Mouse (Mus musculus) CH12F3 (cell line): Measurements from ENCODE around the gene Dpp4.

Source experiments
- in situ Hi-C: fragments of 300-500 bp; cut with MboI; formaldehyde crosslinking; loops from 2 replicates; pipeline ENCODE4 v1.14.3; 2020; ENCODE audit warnings: low sequenced_read_pairs

Dpp4 gene

GRCm38 (mm10) chr2:62412081-62412821 is at the start of gene Dpp4:
Gene Dpp4 (minus strand): TSS chr2:62412231.
- in situ Hi-C loops, result no loop called here

GRCm38 (mm10) chr2:62460815-62461450 is 48.9 kb upstream of the Dpp4 start:
- in situ Hi-C loops, result loop anchor here (10.0 to 25.0 kb wide), 2 partner anchors 164 to 824 kb away; no protein-coding TSS in a partner anchor

GRCm38 (mm10) chr2:62460231-62460710 is 48.2 kb upstream of the Dpp4 start:
- in situ Hi-C loops, result loop anchor here (10.0 to 25.0 kb wide), 2 partner anchors 165 to 823 kb away; no protein-coding TSS in a partner anchor

GRCm38 (mm10) chr2:62459241-62460174 is 47.5 kb upstream of the Dpp4 start:
- in situ Hi-C loops, result loop anchor here (10.0 to 25.0 kb wide), 2 partner anchors 165 to 822 kb away; no protein-coding TSS in a partner anchor

GRCm38 (mm10) chr2:62458070-62458469 is 46.0 kb upstream of the Dpp4 start:
- in situ Hi-C loops, result loop anchor here (25.0 kb wide), 1 partner anchor 821 kb away; no protein-coding TSS in a partner anchor

- in situ Hi-C loops, result loop anchor here (25.0 kb wide), 1 partner anchor 818 kb away; no protein-coding TSS in a partner anchor
These were observed 43.0 kb upstream of the Dpp4 start for GRCm38 (mm10) chr2:62454991-62455390.

- in situ Hi-C loops, result loop anchor here (25.0 kb wide), 1 partner anchor 817 kb away; no protein-coding TSS in a partner anchor
These were observed 42.0 kb upstream of the Dpp4 start for GRCm38 (mm10) chr2:62454033-62454432.

GRCm38 (mm10) chr2:62450364-62450763 is 38.3 kb upstream of the Dpp4 start:
- in situ Hi-C loops, result loop anchor here (25.0 kb wide), 1 partner anchor 813 kb away; no protein-coding TSS in a partner anchor

- in situ Hi-C loops, result loop anchor here (25.0 kb wide), 1 partner anchor 813 kb away; no protein-coding TSS in a partner anchor
These were observed 37.8 kb upstream of the Dpp4 start for GRCm38 (mm10) chr2:62449692-62450346.

- in situ Hi-C loops, result no loop called here
These were observed 28.9 kb upstream of the Dpp4 start for GRCm38 (mm10) chr2:62440802-62441544.

GRCm38 (mm10) chr2:62440083-62440482 is 28.1 kb upstream of the Dpp4 start:
- in situ Hi-C loops, result no loop called here

- in situ Hi-C loops, result no loop called here
These were observed 19.3 kb upstream of the Dpp4 start for GRCm38 (mm10) chr2:62431245-62431795.

- in situ Hi-C loops, result no loop called here
These were observed 13.9 kb upstream of the Dpp4 start for GRCm38 (mm10) chr2:62425941-62426340.

GRCm38 (mm10) chr2:62423343-62423776 is 11.3 kb upstream of the Dpp4 start:
- in situ Hi-C loops, result no loop called here

- in situ Hi-C loops, result no loop called here
These were observed 10.7 kb upstream of the Dpp4 start for GRCm38 (mm10) chr2:62422515-62423342.

- in situ Hi-C loops, result no loop called here
These were observed 9.2 kb upstream of the Dpp4 start for GRCm38 (mm10) chr2:62421229-62421628.

GRCm38 (mm10) chr2:62420045-62420444 is 8.0 kb upstream of the Dpp4 start:
- in situ Hi-C loops, result no loop called here

- in situ Hi-C loops, result no loop called here
These were observed 5.2 kb upstream of the Dpp4 start for GRCm38 (mm10) chr2:62417233-62417632.
